Mouse (Mus musculus): ENCODE results near the gene Tubgcp6. TPM values are rescaled to one million over a fixed set of nuclear protein-coding genes. Genes with fewer than 3 reads are reported as not detected.
A peak's percentile ranks its signal among the peaks of the same experiment; 100 is the strongest.

Tubgcp6 gene
- total and polyA plus RNA-seq, 3 experiments: 7.3 to 16.2 (median 8.7) TPM

DNA sequence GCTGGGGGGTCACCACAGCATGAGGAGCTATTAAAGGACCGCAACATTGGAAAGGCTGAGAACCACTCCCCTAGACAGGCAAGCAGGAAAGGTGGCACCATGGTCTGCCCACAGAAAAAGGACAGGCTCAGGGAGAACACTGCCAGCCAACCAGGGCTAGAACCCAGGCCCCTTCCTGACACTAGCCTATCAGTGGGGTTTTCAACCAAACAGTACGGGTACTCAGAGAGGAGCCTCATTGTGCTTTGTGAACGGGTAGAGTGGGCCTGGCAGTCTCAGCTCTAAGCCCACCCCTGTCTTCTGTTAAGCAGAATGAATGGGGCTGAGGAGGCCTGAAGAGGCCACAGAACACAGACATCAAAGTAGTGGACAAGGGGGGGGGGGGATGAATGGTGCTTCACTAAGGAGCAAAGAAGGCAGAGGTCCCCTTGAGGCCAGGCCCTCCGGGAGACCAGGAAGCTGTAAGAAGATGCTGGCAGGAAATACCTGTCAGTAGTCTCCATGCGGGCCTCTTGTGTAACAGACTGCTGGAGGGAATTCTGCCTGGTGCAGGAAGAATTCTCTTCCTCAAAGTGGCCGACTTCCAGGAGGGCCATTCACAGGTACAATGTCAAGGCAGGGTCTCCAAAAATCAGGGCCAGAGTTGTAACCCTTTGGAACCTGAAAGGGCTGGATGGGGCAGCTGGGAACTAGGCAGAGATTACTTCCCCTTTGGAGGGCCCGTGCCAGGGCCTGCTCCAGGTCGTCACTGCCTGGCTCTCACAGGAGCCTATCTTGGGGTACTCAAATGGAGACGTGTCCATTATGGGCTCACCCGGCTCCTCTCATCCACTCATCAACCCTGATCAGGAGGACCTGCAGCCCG, 48.1 kb downstream of the Tubgcp6 start, which contains the start of gene Trabd:
Gene Trabd (plus strand): TSS at position 512 of the 865 bp plus-strand sequence.
- Histone ChIP-seq H3K27me3 (ENCODE audit: control insufficient read depth, insufficient read depth, low read length) (no peaks in the 10 kb centered on the region), H3K36me3 (ENCODE audit: control insufficient read depth, insufficient read depth, low read length) (no peaks in the 10 kb centered on the region; the same call in 1 of the 2 replicates), H3K4me3 (peak within 1 kb of the TSS; percentile 74), H3K9ac (ENCODE audit: low read depth, low read length) (peak within 1 kb of the TSS; percentile 79), H3K79me2 (replicated peaks; ENCODE audit: control insufficient read depth, insufficient read depth, low read length) (peaks cover 2% of the 10 kb centered on the region; the same call in 1 of the 2 replicates), H3K4me1 (ENCODE audit: control insufficient read depth, insufficient read depth, low read length) (peaks cover 13% of the 10 kb centered on the region), H3K27ac (peak within 1 kb of the TSS; percentile 98)
- no peak for TF ChIP-seq EP300 (IDR thresholded peaks at IDR 0.05; ENCODE audit: insufficient read depth, low read depth, low read length)
- TF ChIP-seq POLR2A (IDR thresholded peaks at IDR 0.05; ENCODE audit: insufficient read depth, low read depth, low read length): no peak
- no peak for TF ChIP-seq CTCF (IDR thresholded peaks at IDR 0.05)
- peak in 1 of 2 experiments; percentile 43 for DNase-seq
- intact Hi-C loops (cut with DNase I): loop anchor here (1.0 to 10.0 kb wide), 3 partner anchors 55 to 250 kb away; partner anchors contain the start of gene Ppp6r2
- 14% methylated on average over 11 of the region's 11 CpGs for WGBS

DNA sequence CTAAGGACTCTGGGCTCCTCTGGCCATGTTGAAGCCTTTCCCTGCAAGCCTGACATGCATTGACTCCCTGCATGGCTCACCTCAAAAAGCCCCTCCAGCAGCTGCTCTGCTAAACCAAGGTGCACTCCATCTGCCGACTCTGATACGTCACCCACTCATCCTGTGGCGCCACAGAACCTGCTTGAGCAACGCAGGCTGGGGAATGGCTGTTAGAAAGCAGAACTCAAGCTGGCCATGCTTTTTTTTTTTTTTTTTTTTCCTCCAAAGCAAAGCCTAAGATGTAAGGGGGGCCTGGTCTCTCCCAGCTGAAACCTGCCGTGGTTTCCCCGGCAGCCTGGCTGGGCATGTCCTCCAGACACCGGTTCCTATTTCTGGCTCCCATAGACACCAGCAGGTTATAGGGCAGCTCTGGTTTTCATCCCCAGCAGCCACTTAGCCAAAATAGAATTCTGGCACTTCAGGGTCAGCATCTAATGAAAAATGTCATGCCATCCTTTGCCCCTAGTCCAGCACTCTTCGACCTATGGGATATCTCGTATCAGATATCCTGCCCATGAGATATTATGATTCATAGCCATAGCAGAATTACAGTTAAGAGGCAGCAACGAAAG, 48.8 kb downstream of the Tubgcp6 start:
- 51% methylated on average over 10 of the region's 10 CpGs for WGBS
- no peaks in the 10 kb centered on the region; the same call in 1 of the 2 replicates for H3K36me3 ChIP-seq (ENCODE audit: control insufficient read depth, insufficient read depth, low read length)
- TF ChIP-seq EP300 (IDR thresholded peaks at IDR 0.05; ENCODE audit: insufficient read depth, low read depth, low read length) (peak; percentile 69; the same call in 1 of the 2 replicates), CTCF (IDR thresholded peaks at IDR 0.05) (no peak)
- no peak overlapping the region for H3K9ac ChIP-seq (ENCODE audit: low read depth, low read length)
- no peak overlapping the region for H3K4me3 ChIP-seq
- DNase-seq: peak in 1 of 2 experiments; percentile 64
- peaks cover 2% of the 10 kb centered on the region; the same call in 1 of the 2 replicates for H3K79me2 ChIP-seq (replicated peaks; ENCODE audit: control insufficient read depth, insufficient read depth, low read length)
- H3K27ac ChIP-seq: peak overlapping the region; percentile 98
- H3K4me1 ChIP-seq (ENCODE audit: control insufficient read depth, insufficient read depth, low read length): peaks cover 13% of the 10 kb centered on the region
- intact Hi-C loops (cut with DNase I): loop anchor here (10.0 kb wide), 1 partner anchor 249 kb away; no protein-coding TSS in a partner anchor
- H3K27me3 ChIP-seq (ENCODE audit: control insufficient read depth, insufficient read depth, low read length): no peaks in the 10 kb centered on the region

DNA sequence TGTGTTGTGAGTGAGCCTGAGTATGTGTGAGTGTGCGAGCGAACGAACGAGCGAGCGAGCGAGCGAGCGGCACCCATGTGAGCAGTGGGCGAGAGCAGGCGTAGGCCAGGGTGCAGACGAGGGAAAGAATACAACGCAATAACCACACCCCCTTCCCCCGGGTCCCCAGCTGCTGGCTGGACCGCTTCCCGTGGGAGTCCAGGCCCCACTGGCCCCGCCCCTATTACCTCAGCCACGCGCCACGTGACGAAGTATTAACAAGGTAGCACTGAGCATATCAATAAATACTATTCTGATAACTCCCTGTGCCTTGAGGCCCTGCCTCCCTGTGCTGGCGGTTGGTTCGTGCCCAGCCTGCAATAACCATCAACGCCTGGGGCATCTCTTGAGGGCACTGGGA, 52.3 kb downstream of the Tubgcp6 start:
- Histone ChIP-seq H3K79me2 (replicated peaks; ENCODE audit: control insufficient read depth, insufficient read depth, low read length) (no peaks in the 10 kb centered on the region), H3K4me3 (no peak overlapping the region), H3K36me3 (ENCODE audit: control insufficient read depth, insufficient read depth, low read length) (no peaks in the 10 kb centered on the region), H3K27me3 (ENCODE audit: control insufficient read depth, insufficient read depth, low read length) (peaks cover 3% of the 10 kb centered on the region), H3K4me1 (ENCODE audit: control insufficient read depth, insufficient read depth, low read length) (no peaks in the 10 kb centered on the region; the same call in 1 of the 2 replicates), H3K9ac (ENCODE audit: low read depth, low read length) (no peak overlapping the region), H3K27ac (no peak overlapping the region)
- TF ChIP-seq EP300 (IDR thresholded peaks at IDR 0.05; ENCODE audit: insufficient read depth, low read depth, low read length) (no peak), CTCF (IDR thresholded peaks at IDR 0.05) (no peak), POLR2A (IDR thresholded peaks at IDR 0.05; ENCODE audit: insufficient read depth, low read depth, low read length) (no peak)
- 69% methylated on average over 24 of the region's 24 CpGs for WGBS
- DNase-seq: no peak
- intact Hi-C loops (cut with DNase I): loop anchor here (10.0 kb wide), 1 partner anchor 246 kb away; no protein-coding TSS in a partner anchor

DNA sequence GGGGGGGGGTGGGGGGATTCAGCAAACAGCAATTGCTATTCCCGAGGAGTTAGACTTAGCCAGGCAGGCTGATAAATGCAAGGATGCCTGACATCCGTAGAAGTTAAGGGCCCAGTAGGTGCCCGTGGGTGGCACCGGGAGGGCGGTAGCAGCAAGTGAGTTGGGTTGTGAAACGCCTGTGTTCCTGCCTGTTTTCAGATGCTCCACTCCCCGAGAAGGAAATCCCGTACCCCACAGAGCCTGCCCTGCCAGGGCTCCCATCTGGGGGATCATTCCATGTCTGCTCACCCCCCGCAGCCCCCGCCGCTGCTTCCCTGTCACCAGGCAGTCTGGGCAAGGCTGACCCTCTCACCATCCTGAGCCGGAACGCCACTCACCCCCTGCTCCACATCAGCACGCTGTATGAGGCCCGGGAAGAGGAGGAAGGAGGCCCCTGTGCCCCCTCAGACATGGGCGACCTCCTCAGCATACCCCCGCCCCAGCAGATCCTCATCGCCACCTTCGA, 53.5 kb downstream of the Tubgcp6 start:
- Histone ChIP-seq H3K9ac (ENCODE audit: low read depth, low read length) (no peak overlapping the region), H3K36me3 (ENCODE audit: control insufficient read depth, insufficient read depth, low read length) (no peaks in the 10 kb centered on the region), H3K4me1 (ENCODE audit: control insufficient read depth, insufficient read depth, low read length) (no peaks in the 10 kb centered on the region; the same call in 1 of the 2 replicates), H3K27me3 (ENCODE audit: control insufficient read depth, insufficient read depth, low read length) (peaks cover 3% of the 10 kb centered on the region), H3K79me2 (replicated peaks; ENCODE audit: control insufficient read depth, insufficient read depth, low read length) (no peaks in the 10 kb centered on the region), H3K27ac (no peak overlapping the region), H3K4me3 (no peak overlapping the region)
- TF ChIP-seq CTCF (IDR thresholded peaks at IDR 0.05): no peak
- no peak for TF ChIP-seq POLR2A (IDR thresholded peaks at IDR 0.05; ENCODE audit: insufficient read depth, low read depth, low read length)
- no peak for TF ChIP-seq EP300 (IDR thresholded peaks at IDR 0.05; ENCODE audit: insufficient read depth, low read depth, low read length)
- no peak for DNase-seq
- intact Hi-C loops (cut with DNase I): no loop called here
- 78% methylated on average over 19 of the region's 19 CpGs for WGBS

DNA sequence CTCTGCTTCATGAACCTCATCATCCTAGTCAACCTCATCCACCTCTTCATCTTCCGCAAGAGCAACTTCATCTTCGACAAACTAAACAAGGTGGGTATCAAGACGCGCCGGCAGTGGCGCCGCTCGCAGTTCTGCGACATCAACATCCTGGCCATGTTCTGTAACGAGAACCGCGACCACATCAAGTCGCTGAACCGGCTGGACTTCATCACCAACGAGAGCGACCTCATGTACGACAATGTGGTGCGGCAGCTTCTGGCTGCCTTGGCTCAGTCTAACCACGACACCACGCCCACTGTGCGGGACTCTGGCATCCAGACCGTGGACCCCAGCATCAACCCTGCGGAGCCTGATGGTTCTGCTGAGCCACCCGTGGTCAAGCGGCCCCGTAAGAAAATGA, 54.7 kb downstream of the Tubgcp6 start:
- 38% methylated on average over 26 of the region's 26 CpGs for WGBS
- Histone ChIP-seq H3K4me3 (no peak overlapping the region), H3K4me1 (ENCODE audit: control insufficient read depth, insufficient read depth, low read length) (no peaks in the 10 kb centered on the region), H3K79me2 (replicated peaks; ENCODE audit: control insufficient read depth, insufficient read depth, low read length) (no peaks in the 10 kb centered on the region), H3K27ac (no peak overlapping the region), H3K27me3 (ENCODE audit: control insufficient read depth, insufficient read depth, low read length) (peaks cover 3% of the 10 kb centered on the region), H3K36me3 (ENCODE audit: control insufficient read depth, insufficient read depth, low read length) (no peaks in the 10 kb centered on the region), H3K9ac (ENCODE audit: low read depth, low read length) (no peak overlapping the region)
- no peak for TF ChIP-seq CTCF (IDR thresholded peaks at IDR 0.05)
- TF ChIP-seq POLR2A (IDR thresholded peaks at IDR 0.05; ENCODE audit: insufficient read depth, low read depth, low read length): no peak
- TF ChIP-seq EP300 (IDR thresholded peaks at IDR 0.05; ENCODE audit: insufficient read depth, low read depth, low read length): no peak
- no peak for DNase-seq
- intact Hi-C loops (cut with DNase I): no loop called here
